Mouse (Mus musculus) heart, embryonic 14.5 days (tissue): Measurements from ENCODE around the gene Ptprn2. TPM values are rescaled to one million over a fixed set of nuclear protein-coding genes. Genes with fewer than 3 reads are reported as not detected.

Source experiments
- ATAC-seq: fragments of 200-750 bp; cut with Nextera tagmentation; 2 replicates; pipeline ENCODE4 v1.8.0; 2017; ENCODE audit warnings: low read depth, moderate TSS enrichment; ENCODE audit not compliant: insufficient number of reproducible peaks, insufficient read depth, low FRiP score
- H3K27ac ChIP-seq, 2 experiments: fragments of 200-500 bp in 1 of 2; fragments of 300-500 bp in 1 of 2; sonication (generic) in 1 of 2; replicated peaks in 1 of 2; 2 replicates each; pipeline ENCODE4 v1.5.1; 2012 to 2014; ENCODE audit warnings: low read depth in 2 of 2, low read length in 2 of 2, control low read depth in 1 of 2, mild to moderate bottlenecking in 1 of 2, mixed read lengths in 1 of 2; ENCODE audit not compliant: control insufficient read depth in 1 of 2, insufficient read depth in 1 of 2
- H3K27me3 ChIP-seq: fragments of 300-500 bp; sonication (generic); 2 replicates; pipeline ENCODE4 v1.6.1; 2014; ENCODE audit warnings: mild to moderate bottlenecking, low read length, control low read depth; ENCODE audit not compliant: control insufficient read depth, insufficient read depth
- H3K36me3 ChIP-seq: fragments of 300-500 bp; sonication (generic); 2 replicates; pipeline ENCODE4 v1.6.1; 2014; ENCODE audit warnings: mild to moderate bottlenecking, control low read depth, low read length, mixed read lengths; ENCODE audit not compliant: control insufficient read depth, insufficient read depth
- H3K4me1 ChIP-seq, 2 experiments: fragments of 200-500 bp in 1 of 2; fragments of 300-500 bp in 1 of 2; sonication (generic) in 1 of 2; 2 replicates each; pipeline ENCODE4 v1.6.1; 2012 to 2014; ENCODE audit warnings: low read length in 2 of 2, control low read depth in 1 of 2, mixed read lengths in 1 of 2; ENCODE audit not compliant: control insufficient read depth in 2 of 2, insufficient read depth in 2 of 2
- H3K4me2 ChIP-seq: fragments of 300-500 bp; sonication (generic); 2 replicates; pipeline ENCODE4 v1.6.1; 2014; ENCODE audit warnings: mild to moderate bottlenecking, low read length
- H3K4me3 ChIP-seq, 2 experiments: fragments of 200-500 bp in 1 of 2; fragments of 300-500 bp in 1 of 2; sonication (generic) in 1 of 2; 2 replicates each; pipeline ENCODE4 v1.5.1; 2012 to 2014; ENCODE audit warnings: low read length in 2 of 2, mild to moderate bottlenecking in 2 of 2, control low read depth in 1 of 2, low read depth in 1 of 2, moderate library complexity in 1 of 2; ENCODE audit not compliant: control insufficient read depth in 1 of 2, insufficient read depth in 1 of 2
- H3K9ac ChIP-seq: fragments of 300-500 bp; sonication (generic); 2 replicates; pipeline ENCODE4 v1.6.1; 2014; ENCODE audit warnings: mild to moderate bottlenecking, low read length
- H3K9me3 ChIP-seq: fragments of 300-500 bp; sonication (generic); 2 replicates; pipeline ENCODE4 v1.6.1; 2016; ENCODE audit warnings: low read length, control low read depth; ENCODE audit not compliant: control insufficient read depth
- WGBS: fragments of 180-500 bp; shearing (Covaris S2); extraction: QIAGEN DNeasy Blood & Tissue Kit; methylation state at CpG from one replicate; pipeline ENCODE4 v1.1.7; 2014; 5-methylcytosine and 5-hydroxymethylcytosine counted together
- polyA plus RNA-seq: library from polyadenylated mRNA; unstranded; fragments of >200 nt; fragmentation: Nextera tagmentation; extraction: Ambion mirVana; gene quantifications from 2 replicates; pipeline ENCODE4 v1.2.1, GENCODE M21; 2014

Gene Ptprn2
- polyA plus RNA-seq: 0.20 TPM in 1 of 2 replicates, not detected in the other

DNA sequence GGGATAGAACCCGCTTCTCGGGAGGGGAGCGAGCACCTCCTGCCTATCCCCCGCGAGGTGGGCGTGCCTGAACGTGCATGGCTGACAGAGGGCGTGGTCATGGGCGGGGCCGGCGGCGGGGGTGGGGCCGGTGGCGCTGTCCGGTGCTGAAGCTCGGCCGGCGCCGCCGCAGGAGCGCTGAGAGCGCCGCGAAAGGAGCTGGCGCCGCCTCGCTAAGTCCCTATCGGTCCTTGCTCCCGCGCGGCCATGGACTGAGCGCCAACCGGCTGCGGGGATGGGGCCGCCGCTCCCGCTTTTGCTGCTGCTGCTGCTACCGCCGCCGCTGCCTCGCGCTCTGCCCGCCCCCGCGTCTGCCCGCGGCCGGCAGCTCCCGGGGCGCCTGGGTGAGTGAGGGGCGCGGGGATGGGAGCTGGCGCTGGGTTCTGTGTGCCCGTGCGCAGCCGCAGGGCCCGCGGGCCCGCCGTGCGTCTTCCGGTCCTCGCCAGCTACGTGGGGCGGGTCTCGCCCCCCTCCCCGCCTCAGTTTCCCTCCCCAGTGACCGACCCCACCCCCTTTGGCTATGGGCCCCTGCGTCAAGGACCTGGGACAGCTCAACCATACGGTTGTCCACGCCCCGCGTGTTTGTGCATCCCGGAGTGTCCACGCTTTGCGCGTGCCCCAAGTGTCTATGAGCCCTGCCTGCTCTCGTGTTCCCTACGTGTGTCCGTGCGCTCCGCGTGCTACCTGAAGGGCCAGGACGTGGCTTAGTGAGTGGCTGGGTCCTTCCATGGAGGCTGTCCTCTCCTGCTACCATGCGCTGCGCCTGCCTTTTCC lies at the start of gene Ptprn2:
Ptprn2 (plus strand) TSS at position 130 of the 813 bp plus-strand sequence.
- peak; percentile 77 for ATAC-seq

DNA sequence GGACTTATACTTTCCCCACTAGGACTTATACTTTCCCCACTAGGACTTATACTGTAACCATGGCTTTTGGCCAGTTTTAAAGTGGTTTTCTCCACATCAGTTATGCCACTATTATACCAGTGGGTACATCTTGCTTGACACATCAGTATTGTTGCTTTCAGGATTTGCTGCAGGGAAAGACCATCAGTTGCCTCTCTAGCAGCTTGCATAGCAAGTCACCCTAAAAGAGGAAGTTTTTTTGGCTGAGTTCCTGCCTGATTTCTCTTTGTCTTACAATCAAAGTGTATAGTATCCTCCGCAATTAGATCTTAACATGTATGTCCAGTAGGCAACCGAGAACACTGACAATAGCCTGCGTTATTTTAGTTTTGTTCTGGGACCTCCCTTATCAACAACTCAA lies 49.4 kb upstream of the Ptprn2 start:
- H3K4me2 ChIP-seq: no peak overlapping the region
- 83% methylated on average over 3 of the region's 3 CpGs for WGBS
- H3K27ac ChIP-seq: no peak overlapping the region
- H3K9ac ChIP-seq: no peak overlapping the region
- H3K4me1 ChIP-seq: no peaks in the 10 kb centered on the region
- no peak overlapping the region for H3K4me3 ChIP-seq
- no peaks in the 10 kb centered on the region for H3K9me3 ChIP-seq
- no peaks in the 10 kb centered on the region for H3K27me3 ChIP-seq
- no peak for ATAC-seq
- H3K36me3 ChIP-seq: peaks cover 86% of the 10 kb centered on the region

More for the DNA sequence above, at the start of gene Ptprn2:
- H3K9ac ChIP-seq: no peak within 1 kb of the TSS
- H3K4me3 ChIP-seq: peak within 1 kb of the TSS; percentile 50 to 52
- peaks cover 6 to 8% of the 10 kb centered on the region in 2 experiments; a peak in 3 of 4 replicates for H3K4me1 ChIP-seq
- no peak within 1 kb of the TSS for H3K27ac ChIP-seq
- peak within 1 kb of the TSS; percentile 97 for H3K4me2 ChIP-seq
- no peaks in the 10 kb centered on the region for H3K9me3 ChIP-seq
- no peaks in the 10 kb centered on the region for H3K36me3 ChIP-seq
- WGBS: under 1% methylated on average over 73 of the region's 86 CpGs
- peaks cover 9% of the 10 kb centered on the region for H3K27me3 ChIP-seq

DNA sequence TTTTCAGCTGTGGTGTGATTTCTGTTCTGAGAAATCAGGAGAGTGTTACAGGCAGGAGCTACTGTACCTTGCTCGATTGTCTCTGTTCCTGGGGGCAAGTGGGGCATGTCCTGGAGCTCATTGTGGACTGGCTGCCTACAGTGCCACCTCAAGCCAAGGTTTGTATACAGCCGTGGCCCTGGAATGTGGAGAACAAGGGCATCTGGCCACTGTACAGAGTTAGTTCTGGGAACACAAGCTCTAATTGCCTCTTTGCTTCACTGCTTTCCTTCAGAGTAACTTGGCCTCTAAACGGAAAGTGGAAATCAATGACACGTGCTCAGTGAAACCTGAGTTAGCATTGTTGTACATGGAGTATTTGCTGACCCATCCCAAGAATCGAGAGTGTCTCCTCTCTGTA lies 46.9 kb upstream of the Ptprn2 start:
- Histone ChIP-seq H3K9ac (no peak overlapping the region), H3K4me1 (no peaks in the 10 kb centered on the region), H3K27me3 (no peaks in the 10 kb centered on the region), H3K9me3 (no peaks in the 10 kb centered on the region), H3K36me3 (peaks cover 87% of the 10 kb centered on the region), H3K27ac (no peak overlapping the region), H3K4me2 (no peak overlapping the region), H3K4me3 (no peak overlapping the region)
- ATAC-seq: no peak
- WGBS: 86% methylated on average over 5 of the region's 5 CpGs

DNA sequence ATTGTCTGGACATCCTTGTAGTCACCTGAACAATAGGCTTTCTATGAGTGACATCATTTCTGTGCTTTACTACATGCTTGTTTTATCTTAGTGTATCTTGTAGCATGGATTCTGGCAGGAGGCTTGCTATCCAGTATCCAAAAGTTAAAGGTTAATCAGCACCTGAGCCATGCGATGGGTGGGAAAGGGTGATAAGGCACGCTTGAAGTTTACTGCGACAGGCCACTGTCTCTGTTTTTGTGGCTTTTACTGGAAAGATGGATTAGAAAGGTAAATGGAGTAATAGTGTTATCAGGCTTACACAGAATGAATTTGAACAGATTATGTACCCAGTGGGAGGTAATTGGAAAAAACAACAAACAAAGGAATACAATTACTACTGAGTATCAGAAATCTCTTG lies 43.3 kb upstream of the Ptprn2 start:
- Histone ChIP-seq H3K27me3 (no peaks in the 10 kb centered on the region), H3K36me3 (peaks cover 88% of the 10 kb centered on the region), H3K27ac (no peak overlapping the region), H3K9ac (no peak overlapping the region), H3K4me2 (no peak overlapping the region), H3K4me3 (no peak overlapping the region), H3K4me1 (no peaks in the 10 kb centered on the region), H3K9me3 (no peaks in the 10 kb centered on the region)
- no peak for ATAC-seq
- 81% methylated on average over 3 of the region's 3 CpGs for WGBS

DNA sequence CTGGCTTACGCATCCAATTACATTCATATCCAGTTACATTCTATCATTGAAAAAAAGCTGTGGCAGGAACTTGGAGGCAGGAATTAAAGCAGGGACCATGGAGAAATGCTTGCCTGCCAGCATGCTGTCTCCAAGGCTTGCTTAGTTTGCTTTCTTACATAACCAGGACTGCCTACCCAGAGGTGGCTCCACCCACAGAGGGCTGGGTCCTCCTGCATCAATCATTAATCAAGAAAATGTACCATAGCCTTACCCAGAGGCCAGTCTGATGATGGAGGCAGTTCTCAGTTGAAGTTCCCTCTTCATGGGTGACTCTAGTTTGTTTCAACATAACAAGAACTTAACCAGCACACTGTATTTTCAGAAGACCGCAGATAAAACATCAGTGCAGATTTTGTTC lies 36.0 kb upstream of the Ptprn2 start:
- no peak overlapping the region for H3K4me3 ChIP-seq
- no peak overlapping the region for H3K9ac ChIP-seq
- no peak overlapping the region for H3K27ac ChIP-seq
- no peaks in the 10 kb centered on the region for H3K9me3 ChIP-seq
- H3K27me3 ChIP-seq: no peaks in the 10 kb centered on the region
- no peak for ATAC-seq
- no peak overlapping the region for H3K4me2 ChIP-seq
- no peaks in the 10 kb centered on the region for H3K4me1 ChIP-seq
- WGBS: 97% methylated on average over 2 of the region's 2 CpGs
- H3K36me3 ChIP-seq: peaks cover 79% of the 10 kb centered on the region

DNA sequence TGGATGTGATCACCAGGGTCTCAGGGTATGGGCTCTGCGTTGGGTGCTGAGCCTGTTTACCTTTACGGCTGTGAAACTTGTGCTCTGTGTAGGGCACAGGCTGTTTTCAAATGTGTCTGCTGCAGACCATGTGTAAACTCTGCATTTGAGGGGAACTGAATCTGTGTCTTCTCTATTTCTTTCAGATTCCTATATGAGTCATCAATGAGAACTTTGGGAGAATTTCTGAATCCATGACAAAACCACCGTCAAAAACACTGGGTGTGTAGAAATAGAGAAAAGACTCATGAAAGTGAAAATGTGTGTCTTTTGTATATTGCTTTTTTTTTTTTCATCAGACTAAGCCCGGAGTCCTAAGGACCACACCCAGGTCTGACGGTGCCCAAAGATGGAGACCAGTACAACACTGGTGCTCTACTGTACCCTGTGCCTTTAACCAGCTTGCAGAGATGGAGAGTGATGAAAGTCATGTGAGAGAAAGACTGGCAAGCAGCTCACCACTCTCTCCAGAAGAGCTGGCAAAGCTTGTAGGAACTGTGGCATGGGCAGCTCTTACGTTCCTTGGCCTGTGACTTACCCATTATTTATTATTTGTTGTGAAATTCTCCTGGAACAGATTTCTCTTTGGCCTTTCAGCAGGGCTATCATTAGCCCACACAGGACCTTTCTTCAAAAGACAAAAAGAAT lies 25.0 kb upstream of the Ptprn2 start:
- no peaks in the 10 kb centered on the region for H3K9me3 ChIP-seq
- no peaks in the 10 kb centered on the region for H3K4me1 ChIP-seq
- H3K36me3 ChIP-seq: peaks cover 46% of the 10 kb centered on the region
- H3K27me3 ChIP-seq: no peaks in the 10 kb centered on the region
- H3K27ac ChIP-seq: no peak overlapping the region
- ATAC-seq: no peak
- H3K4me2 ChIP-seq: no peak overlapping the region
- no peak overlapping the region for H3K4me3 ChIP-seq
- 95% methylated on average over 6 of the region's 6 CpGs for WGBS
- no peak overlapping the region for H3K9ac ChIP-seq

DNA sequence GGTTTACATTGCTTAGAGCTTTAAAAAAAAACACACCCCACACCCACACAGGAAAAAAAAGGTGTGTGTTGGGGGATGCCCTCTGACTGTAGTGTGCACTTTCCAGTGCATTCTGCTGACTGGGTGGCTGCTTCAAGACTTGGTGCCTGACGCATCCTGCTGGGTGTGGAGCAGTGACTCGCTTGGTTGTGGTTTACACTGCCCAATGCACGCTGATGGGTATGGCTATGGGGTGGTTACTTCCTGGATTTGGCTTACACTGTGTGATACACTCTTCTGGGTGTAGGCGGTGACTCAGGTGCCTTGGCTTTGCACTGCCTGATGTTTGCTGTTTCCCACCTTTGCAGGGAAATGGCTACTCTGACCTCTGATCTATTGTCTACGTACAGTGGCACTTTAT lies 18.5 kb upstream of the Ptprn2 start:
- H3K27me3 ChIP-seq: no peaks in the 10 kb centered on the region
- ATAC-seq: no peak
- 87% methylated on average over 5 of the region's 5 CpGs for WGBS
- H3K9me3 ChIP-seq: no peaks in the 10 kb centered on the region
- H3K4me1 ChIP-seq: no peaks in the 10 kb centered on the region
- H3K9ac ChIP-seq: no peak overlapping the region
- no peak overlapping the region for H3K4me2 ChIP-seq
- no peak overlapping the region for H3K27ac ChIP-seq
- no peak overlapping the region for H3K4me3 ChIP-seq
- peaks cover 13% of the 10 kb centered on the region; the same call in 1 of the 2 replicates for H3K36me3 ChIP-seq
